Mouse (Mus musculus) liver, embryonic 16.5 days (tissue): Measurements from ENCODE around the gene Dhrs1. TPM values are rescaled to one million over a fixed set of nuclear protein-coding genes. Genes with fewer than 3 reads are reported as not detected.
A peak's percentile ranks its signal among the peaks of the same experiment; 100 is the strongest.

Experiments
- ATAC-seq: fragments of 200-750 bp; cut with Nextera tagmentation; 2 replicates; pipeline ENCODE4 v1.8.0; 2017; ENCODE audit warnings: low read depth, mild to moderate bottlenecking, moderate number of reproducible peaks, moderate library complexity
- H3K27ac ChIP-seq: fragments of 300-500 bp; sonication (generic); 2 replicates; pipeline ENCODE4 v1.5.1; 2014; ENCODE audit warnings: mild to moderate bottlenecking, low read length
- H3K27me3 ChIP-seq: fragments of 300-500 bp; sonication (generic); 2 replicates; pipeline ENCODE4 v1.6.1; 2014; ENCODE audit warnings: low read depth, low read length, mixed read lengths; ENCODE audit not compliant: control insufficient read depth, insufficient read depth
- H3K36me3 ChIP-seq: fragments of 300-500 bp; sonication (generic); 2 replicates; pipeline ENCODE4 v1.6.1; 2014; ENCODE audit warnings: mild to moderate bottlenecking; ENCODE audit not compliant: control insufficient read depth, insufficient read depth
- H3K4me1 ChIP-seq: fragments of 300-500 bp; sonication (generic); 2 replicates; pipeline ENCODE4 v1.6.1; 2014; ENCODE audit warnings: low read depth, low read length, mixed read lengths; ENCODE audit not compliant: control insufficient read depth
- H3K4me2 ChIP-seq: fragments of 300-500 bp; sonication (generic); 2 replicates; pipeline ENCODE4 v1.6.1; 2014; ENCODE audit warnings: low read depth, low read length, mixed read lengths
- H3K4me3 ChIP-seq: fragments of 300-500 bp; sonication (generic); 2 replicates; pipeline ENCODE4 v1.5.1; 2014; ENCODE audit warnings: low read depth, mild to moderate bottlenecking, low read length
- H3K9ac ChIP-seq: fragments of 300-500 bp; sonication (generic); 2 replicates; pipeline ENCODE4 v1.6.1; 2014; ENCODE audit warnings: low read depth, low read length
- H3K9me3 ChIP-seq: fragments of 300-500 bp; sonication (generic); replicated peaks from 2 replicates; pipeline ENCODE4 v1.6.1; 2016; ENCODE audit warnings: low read length; ENCODE audit not compliant: control insufficient read depth
- WGBS: fragments of 180-500 bp; shearing (Covaris S2); extraction: QIAGEN DNeasy Blood & Tissue Kit; methylation state at CpG from one replicate; pipeline ENCODE4 v1.1.7; 2014; ENCODE audit not compliant: insufficient replicate concordance; 5-methylcytosine and 5-hydroxymethylcytosine counted together
- polyA plus RNA-seq: library from polyadenylated mRNA; unstranded; fragments of >200 nt; fragmentation: Nextera tagmentation; extraction: Ambion mirVana; gene quantifications from 2 replicates; pipeline ENCODE4 v1.2.1, GENCODE M21; 2015

Gene Dhrs1
- polyA plus RNA-seq, 1 experiment from 2014 or later, result 43.5 TPM

DNA sequence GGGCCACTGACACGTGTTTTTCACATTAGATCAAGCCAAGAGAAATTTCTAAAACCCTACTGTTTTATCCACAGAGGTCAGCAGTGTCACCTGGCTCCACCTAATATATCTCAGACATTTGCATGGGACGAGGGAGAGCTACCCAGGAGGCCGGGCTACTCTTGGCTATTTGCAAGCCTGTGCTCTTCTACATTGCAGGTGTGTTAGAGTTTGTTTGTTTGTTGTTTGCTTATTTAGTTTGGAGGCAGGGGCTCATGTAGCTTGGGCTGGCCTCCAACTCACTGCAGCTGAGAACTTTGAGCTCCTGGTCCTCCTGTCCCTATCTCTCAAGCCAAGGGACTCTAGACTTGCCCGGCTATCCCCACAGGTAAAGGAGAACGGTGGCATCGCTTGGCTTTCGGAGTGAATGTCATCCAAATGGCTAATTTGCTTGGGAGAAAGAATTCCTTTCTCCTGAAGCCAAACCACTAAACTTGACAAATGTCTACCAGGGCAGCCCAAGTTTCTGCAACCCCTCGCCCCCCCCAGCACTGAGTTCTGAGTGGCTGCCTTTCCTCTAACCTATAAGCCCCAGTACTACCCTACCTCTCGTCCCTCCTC lies 37.0 kb upstream of the Dhrs1 start:
- H3K4me1 ChIP-seq, result peaks cover 2% of the 10 kb centered on the region
- H3K9me3 ChIP-seq, result no peaks in the 10 kb centered on the region
- peak overlapping the region; percentile 7; the same call in 1 of the 2 replicates for H3K4me3 ChIP-seq
- H3K36me3 ChIP-seq, result no peaks in the 10 kb centered on the region
- ATAC-seq, result no peak
- no peak overlapping the region for H3K9ac ChIP-seq
- 47% methylated on average over 9 of the region's 9 CpGs for WGBS
- peak overlapping the region; percentile 19; the same call in 1 of the 2 replicates for H3K4me2 ChIP-seq
- no peak overlapping the region for H3K27ac ChIP-seq
- peaks cover 29% of the 10 kb centered on the region for H3K27me3 ChIP-seq

DNA sequence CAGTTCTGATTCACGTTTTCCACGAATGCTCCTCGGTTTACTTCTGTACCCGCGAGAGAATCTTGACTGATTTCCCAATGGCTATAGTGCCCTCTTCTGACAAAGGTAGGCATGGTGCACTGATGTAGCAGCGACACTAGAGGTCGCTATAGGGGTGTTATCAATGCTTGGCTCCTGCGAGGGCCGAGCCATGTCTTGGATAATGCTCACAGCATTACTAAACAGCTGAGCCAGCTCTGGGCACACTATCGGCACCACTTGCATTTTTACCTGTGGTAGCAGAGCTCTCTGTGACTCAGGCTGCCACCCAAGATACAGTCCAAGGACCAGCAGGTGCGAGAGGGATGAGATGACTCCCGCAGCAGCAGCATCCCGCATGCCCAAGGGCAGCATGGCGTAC lies 35.8 kb upstream of the Dhrs1 start:
- H3K4me3 ChIP-seq, result no peak overlapping the region
- H3K4me1 ChIP-seq, result peaks cover 11% of the 10 kb centered on the region
- H3K27ac ChIP-seq, result no peak overlapping the region
- H3K36me3 ChIP-seq, result no peaks in the 10 kb centered on the region
- ATAC-seq, result no peak
- 17% methylated on average over 14 of the region's 14 CpGs for WGBS
- no peak overlapping the region for H3K9ac ChIP-seq
- H3K4me2 ChIP-seq, result no peak overlapping the region
- H3K27me3 ChIP-seq, result peaks cover 29% of the 10 kb centered on the region
- no peaks in the 10 kb centered on the region for H3K9me3 ChIP-seq

DNA sequence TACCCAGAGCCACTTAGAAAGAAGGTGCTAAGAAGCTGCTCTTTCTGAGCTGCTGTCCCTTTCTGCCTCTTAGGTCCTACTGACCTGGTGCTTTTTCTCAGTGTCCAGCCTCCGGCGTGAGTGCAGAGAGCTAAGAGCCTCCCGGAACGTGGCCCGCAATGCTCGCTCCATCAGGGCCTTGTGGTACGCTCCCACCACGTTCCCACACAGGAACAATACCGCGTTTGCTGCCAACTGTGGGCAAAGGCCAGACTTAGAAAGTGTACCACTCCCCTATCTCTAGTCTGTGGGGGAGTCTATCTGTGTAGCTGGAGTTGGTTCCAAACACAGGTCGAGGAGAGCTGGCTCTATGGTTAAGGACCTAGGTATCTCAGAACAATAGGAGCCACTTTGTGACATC lies 35.2 kb upstream of the Dhrs1 start:
- H3K4me1 ChIP-seq, result peaks cover 11% of the 10 kb centered on the region
- WGBS, result 68% methylated on average over 11 of the region's 11 CpGs
- H3K9me3 ChIP-seq, result no peaks in the 10 kb centered on the region
- H3K27me3 ChIP-seq, result peaks cover 29% of the 10 kb centered on the region
- no peak overlapping the region for H3K4me3 ChIP-seq
- no peak overlapping the region for H3K9ac ChIP-seq
- no peaks in the 10 kb centered on the region for H3K36me3 ChIP-seq
- ATAC-seq, result no peak
- no peak overlapping the region for H3K27ac ChIP-seq
- H3K4me2 ChIP-seq, result no peak overlapping the region

DNA sequence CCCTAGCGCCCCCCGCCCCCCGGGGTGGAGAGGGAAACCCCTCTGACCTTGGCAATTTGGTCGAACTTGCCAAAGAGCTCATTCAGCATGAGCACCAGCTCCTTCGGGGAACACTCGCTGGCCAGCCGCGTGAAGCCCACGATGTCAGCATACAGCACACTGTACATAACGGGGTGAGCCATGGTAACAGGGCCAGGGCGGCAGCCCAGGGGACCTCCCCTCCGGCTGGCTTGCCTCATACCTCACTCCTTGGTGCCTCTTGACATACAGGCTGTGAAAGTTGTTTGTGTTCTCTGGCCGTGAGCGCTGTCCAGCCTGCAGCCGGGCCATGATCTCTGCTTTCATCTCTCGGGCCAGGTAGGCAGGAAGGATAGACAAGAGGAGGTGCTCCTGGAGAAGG lies 34.2 kb upstream of the Dhrs1 start:
- peaks cover 11% of the 10 kb centered on the region for H3K4me1 ChIP-seq
- no peaks in the 10 kb centered on the region for H3K9me3 ChIP-seq
- H3K36me3 ChIP-seq, result no peaks in the 10 kb centered on the region
- H3K9ac ChIP-seq, result no peak overlapping the region
- peaks cover 29% of the 10 kb centered on the region for H3K27me3 ChIP-seq
- no peak overlapping the region for H3K4me3 ChIP-seq
- 64% methylated on average over 16 of the region's 16 CpGs for WGBS
- ATAC-seq, result no peak
- H3K4me2 ChIP-seq, result no peak overlapping the region
- no peak overlapping the region for H3K27ac ChIP-seq

DNA sequence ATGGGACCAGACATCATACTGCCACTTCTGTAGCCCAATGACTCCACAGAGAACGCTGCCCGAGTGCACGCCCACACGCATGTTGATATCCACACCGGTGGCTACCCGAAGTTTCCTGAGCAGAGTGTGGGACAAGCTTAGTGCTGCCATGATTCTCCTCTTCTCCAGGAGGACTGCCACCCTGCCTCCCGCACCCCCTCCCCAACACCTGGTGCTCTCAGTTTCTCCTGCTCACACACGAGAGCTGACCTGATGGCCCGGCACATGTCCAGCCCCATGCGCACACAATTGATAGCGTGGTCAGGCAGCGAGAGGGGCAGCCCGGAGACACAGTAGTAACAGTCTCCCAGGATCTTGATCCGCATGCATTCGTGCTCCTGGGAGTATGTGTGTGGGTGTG lies 33.2 kb upstream of the Dhrs1 start:
- Histone ChIP-seq H3K27ac (no peak overlapping the region), H3K4me2 (no peak overlapping the region), H3K36me3 (no peaks in the 10 kb centered on the region), H3K27me3 (peaks cover 21% of the 10 kb centered on the region), H3K4me1 (peaks cover 11% of the 10 kb centered on the region), H3K9ac (no peak overlapping the region), H3K9me3 (no peaks in the 10 kb centered on the region), H3K4me3 (no peak overlapping the region)
- WGBS, result 80% methylated on average over 15 of the region's 15 CpGs
- ATAC-seq, result no peak

DNA sequence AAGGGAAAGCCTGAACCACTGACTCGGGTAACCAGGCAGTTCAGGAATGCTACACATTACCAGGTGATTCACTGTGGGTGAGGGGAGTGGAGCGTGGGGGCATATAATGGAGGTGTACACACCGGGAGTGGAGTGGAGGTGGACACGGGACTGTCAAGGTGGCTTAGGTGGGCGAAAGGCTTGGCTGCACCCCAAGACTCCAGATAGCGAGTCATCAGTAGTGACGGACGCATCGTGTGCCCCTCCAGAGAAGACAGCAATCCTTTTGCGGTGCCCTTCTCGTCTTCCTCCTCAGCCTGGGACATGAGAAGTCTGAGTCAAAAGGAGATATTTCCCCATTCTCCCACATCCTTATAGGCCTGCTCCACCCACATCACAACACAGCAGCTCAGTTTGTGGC lies 32.3 kb upstream of the Dhrs1 start:
- Histone ChIP-seq H3K27me3 (peaks cover 12% of the 10 kb centered on the region), H3K27ac (no peak overlapping the region), H3K4me1 (peaks cover 11% of the 10 kb centered on the region), H3K4me3 (no peak overlapping the region), H3K9ac (no peak overlapping the region), H3K36me3 (no peaks in the 10 kb centered on the region), H3K9me3 (no peaks in the 10 kb centered on the region), H3K4me2 (no peak overlapping the region)
- 77% methylated on average over 11 of the region's 11 CpGs for WGBS
- no peak for ATAC-seq

DNA sequence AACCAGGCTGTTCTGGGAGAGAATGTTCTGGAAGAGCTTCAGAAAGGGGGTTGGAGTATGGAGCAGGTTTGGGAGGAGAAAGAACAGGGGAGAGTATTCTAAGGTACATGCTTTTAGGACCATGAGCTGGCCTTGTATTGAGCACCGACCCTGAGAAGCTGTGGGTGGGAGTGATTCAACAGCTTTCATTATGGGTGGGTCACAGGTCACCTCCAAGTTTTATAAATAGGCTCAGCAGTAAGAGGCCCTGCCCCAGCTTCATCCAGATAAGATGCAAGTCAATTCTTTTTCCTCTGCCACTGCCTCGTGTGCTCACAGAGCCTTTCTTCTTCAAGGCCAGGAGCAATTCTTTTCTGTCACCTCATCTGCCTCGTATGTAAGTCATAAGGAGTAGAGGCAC lies 31.7 kb upstream of the Dhrs1 start:
- WGBS, result 18% methylated on average over 3 of the region's 3 CpGs
- H3K27me3 ChIP-seq, result peaks cover 6% of the 10 kb centered on the region

DNA sequence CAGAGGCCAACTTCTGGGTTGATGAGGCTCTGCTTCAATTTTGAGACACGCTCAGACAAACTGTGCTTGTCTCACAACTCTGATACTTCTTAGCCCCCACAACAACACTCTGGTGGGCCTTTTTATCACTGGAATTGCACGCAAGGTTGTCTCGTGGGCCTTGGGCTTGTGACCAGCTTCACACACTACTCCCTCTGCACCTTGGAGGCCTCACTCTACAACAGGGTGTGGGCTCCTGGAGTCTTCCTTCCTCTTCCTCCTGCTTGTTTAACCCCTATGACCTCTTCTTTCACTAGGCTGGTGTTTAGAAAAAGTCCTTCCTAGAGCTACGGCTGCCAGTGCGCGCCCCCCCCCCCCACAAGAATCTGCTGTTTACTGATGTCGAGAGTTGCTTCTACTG lies 31.2 kb upstream of the Dhrs1 start:
- no peak overlapping the region for H3K9ac ChIP-seq
- no peak overlapping the region for H3K4me3 ChIP-seq
- H3K4me1 ChIP-seq, result peaks cover 11% of the 10 kb centered on the region
- no peak overlapping the region for H3K27ac ChIP-seq
- no peaks in the 10 kb centered on the region for H3K36me3 ChIP-seq
- no peak overlapping the region for H3K4me2 ChIP-seq
- ATAC-seq, result no peak
- no peaks in the 10 kb centered on the region for H3K9me3 ChIP-seq
- H3K27me3 ChIP-seq, result peaks cover under 1% of the 10 kb centered on the region
- 49% methylated on average over 7 of the region's 7 CpGs for WGBS

More for the DNA sequence above, 31.7 kb upstream of the Dhrs1 start:
- H3K4me1 ChIP-seq, result peaks cover 11% of the 10 kb centered on the region
- no peak overlapping the region for H3K4me3 ChIP-seq
- no peak overlapping the region for H3K4me2 ChIP-seq
- H3K27ac ChIP-seq, result no peak overlapping the region
- no peaks in the 10 kb centered on the region for H3K9me3 ChIP-seq
- no peak for ATAC-seq
- no peaks in the 10 kb centered on the region for H3K36me3 ChIP-seq
- no peak overlapping the region for H3K9ac ChIP-seq

DNA sequence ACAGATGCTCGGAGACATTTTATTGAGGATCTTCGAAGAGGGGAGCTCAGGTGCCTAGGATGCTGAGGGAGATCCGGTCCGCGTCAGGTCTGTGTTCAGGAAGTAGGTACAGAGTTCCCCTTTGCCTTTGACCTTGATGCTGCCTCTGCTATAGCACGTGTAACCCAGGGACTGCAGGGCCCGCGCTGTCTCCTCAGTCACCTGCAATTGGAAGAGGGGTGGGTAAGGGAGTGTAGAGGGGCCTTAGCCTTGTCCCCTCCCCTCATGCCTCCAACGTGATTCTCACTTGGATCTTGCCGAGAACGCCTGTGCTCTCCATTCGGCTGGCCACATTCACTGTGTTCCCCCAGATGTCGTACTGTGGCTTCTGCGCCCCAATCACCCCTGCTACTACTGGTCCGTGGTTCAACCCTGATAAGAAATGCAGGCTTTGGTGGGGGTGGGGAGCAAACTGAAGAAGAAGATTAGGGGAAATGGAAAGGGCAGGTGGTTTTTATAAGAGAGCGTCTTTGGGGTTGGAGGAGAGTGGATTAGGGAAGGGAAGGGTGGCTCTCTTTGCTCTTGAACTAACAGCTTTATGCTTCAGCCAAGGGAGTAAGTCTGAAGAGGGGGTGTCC lies 23.7 kb upstream of the Dhrs1 start:
- peak; percentile 49 for ATAC-seq
- 29% methylated on average over 16 of the region's 16 CpGs for WGBS
- Histone ChIP-seq H3K4me1 (peaks cover 22% of the 10 kb centered on the region), H3K9ac (no peak overlapping the region), H3K27ac (no peak overlapping the region), H3K36me3 (no peaks in the 10 kb centered on the region), H3K9me3 (no peaks in the 10 kb centered on the region), H3K4me3 (no peak overlapping the region), H3K4me2 (no peak overlapping the region), H3K27me3 (peaks cover 16% of the 10 kb centered on the region; the same call in 1 of the 2 replicates)
